Mouse (Mus musculus) cerebellum, adult 2 months (tissue): ENCODE measurements at regions not wholly inside any gene's neighbourhood (a gene's known extent, or its start where the extent isn't known, plus 50 kb on each side); places are given as distances from the start of the nearest gene placed in this dataset.
"Not testable (repeated sequence)": the region's sequence is repeated elsewhere in the genome, so short reads cannot be mapped to it uniquely, and the experiment has no call there.

Experiments
- CTCF ChIP-seq: fragments of 200-500 bp; IDR thresholded peaks from 2 replicates; pipeline ENCODE4 v1.5.1; 2011; ENCODE audit warnings: low read depth, mild to moderate bottlenecking, control low read depth, low read length, moderate library complexity, borderline replicate concordance; ENCODE audit not compliant: insufficient read depth
- POLR2A ChIP-seq: fragments of 200-500 bp; IDR thresholded peaks from 2 replicates; pipeline ENCODE4 v1.6.1; 2011; ENCODE audit warnings: low read length, control low read depth, borderline replicate concordance; ENCODE audit not compliant: insufficient read depth

- not testable (repeated sequence) for TF ChIP-seq POLR2A, CTCF
These were observed 444.0 kb downstream of the Arl4a start for GRCm38 (mm10) chr12:39593781-39594180.
